Mouse (Mus musculus): ENCODE measurements around the gene Cd47. TPM values are rescaled to one million over a fixed set of nuclear protein-coding genes. Genes with fewer than 3 reads are reported as not detected.

The Cd47 gene
- polyA plus RNA-seq, 1 experiment from 2014 or later, result 63.8 TPM

DNA sequence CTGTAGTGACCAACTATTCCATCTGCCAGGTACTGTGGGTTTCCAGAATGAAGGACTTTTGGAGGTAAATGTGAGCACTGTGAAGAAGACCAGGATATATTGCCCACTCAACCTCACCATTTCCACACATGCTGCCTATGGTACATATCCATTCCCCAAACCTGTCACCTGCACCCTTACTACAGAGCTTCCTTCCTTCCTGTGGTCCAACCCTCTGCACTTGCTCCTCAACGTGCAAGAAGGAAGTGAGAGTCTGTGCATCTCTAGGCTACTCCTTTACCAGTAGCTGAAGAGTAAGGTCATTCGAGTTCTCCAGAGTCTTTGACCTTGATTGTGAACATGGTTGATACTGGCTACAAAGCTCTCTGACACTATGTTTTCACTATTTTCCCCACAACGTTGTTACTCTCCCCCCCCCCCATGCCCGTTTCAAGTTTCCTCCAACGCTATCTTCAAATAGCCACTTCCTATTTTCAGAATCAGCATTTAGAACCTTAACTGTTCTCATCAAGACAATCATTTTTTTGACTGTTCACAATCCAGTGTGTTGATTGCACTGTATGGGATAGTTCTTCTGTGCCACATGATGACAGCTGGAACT, 18.7 kb upstream of the Cd47 start:
- Histone ChIP-seq H3K36me3 (ENCODE audit: control insufficient read depth, insufficient read depth, low read length) (no peaks in the 10 kb centered on the region), H3K27me3 (ENCODE audit: control insufficient read depth, insufficient read depth, low read length) (no peaks in the 10 kb centered on the region), H3K4me3 (ENCODE audit: low read depth, low read length) (no peak overlapping the region), H3K9me3 (ENCODE audit: control insufficient read depth, low read length) (no peaks in the 10 kb centered on the region), H3K9ac (ENCODE audit: low read length) (no peak overlapping the region), H3K4me1 (ENCODE audit: control insufficient read depth, insufficient read depth, low read length) (no peaks in the 10 kb centered on the region), H3K4me2 (ENCODE audit: low read depth) (no peak overlapping the region), H3K27ac (ENCODE audit: low read depth, low read length) (no peak overlapping the region)
- no peak for DNase-seq (ENCODE audit: low spot score)
- ATAC-seq (ENCODE audit: insufficient read depth, low FRiP score, low TSS enrichment), result no peak
- WGBS, result 90% methylated on average over 5 of the region's 5 CpGs

DNA sequence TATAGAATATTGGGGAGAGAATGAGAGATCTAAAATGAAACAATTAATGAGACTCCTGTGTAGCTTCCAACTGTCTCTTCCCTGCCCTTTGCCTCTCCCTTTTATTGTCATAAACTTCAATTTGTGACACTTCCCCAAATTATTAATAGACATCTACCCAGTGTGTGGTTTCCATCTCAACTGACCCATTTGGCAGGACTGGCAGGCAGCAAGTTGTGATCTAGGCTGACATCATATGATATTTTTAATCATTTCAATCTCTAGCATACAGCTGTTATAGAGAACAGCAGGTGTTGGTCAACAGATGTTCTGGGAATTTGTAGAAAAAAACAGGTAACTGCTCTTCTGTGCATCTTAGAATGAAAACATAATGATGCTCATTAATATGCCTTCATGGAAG, 17.0 kb upstream of the Cd47 start:
- Histone ChIP-seq H3K36me3 (ENCODE audit: control insufficient read depth, insufficient read depth, low read length) (no peaks in the 10 kb centered on the region), H3K4me1 (ENCODE audit: control insufficient read depth, insufficient read depth, low read length) (no peaks in the 10 kb centered on the region)
- no peak for ATAC-seq (ENCODE audit: insufficient read depth, low FRiP score, low TSS enrichment)

DNA sequence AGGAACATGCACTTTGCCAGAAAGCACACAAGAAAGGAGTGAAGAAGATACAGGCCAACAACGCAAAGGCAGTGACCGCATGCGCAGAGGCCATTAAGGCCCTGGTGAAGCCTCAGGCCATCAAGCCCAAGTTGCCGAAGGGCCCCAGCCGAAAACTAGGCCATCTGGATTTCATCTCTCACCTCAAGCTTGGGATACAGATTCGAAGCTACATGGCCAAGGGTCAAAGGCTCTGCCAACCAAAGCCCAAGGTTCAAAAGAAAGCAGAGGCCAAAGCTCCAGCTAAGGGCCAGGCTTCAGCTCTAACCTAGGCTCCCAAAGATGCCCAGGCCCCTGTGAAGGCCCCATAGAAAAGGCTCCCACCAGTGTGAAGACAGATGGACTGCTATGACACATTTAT, 14.2 kb upstream of the Cd47 start:
- 90% methylated on average over 6 of the region's 6 CpGs for WGBS
- Histone ChIP-seq H3K27ac (ENCODE audit: low read depth, low read length) (no peak overlapping the region), H3K9me3 (ENCODE audit: control insufficient read depth, low read length) (no peaks in the 10 kb centered on the region), H3K4me2 (ENCODE audit: low read depth) (no peak overlapping the region), H3K36me3 (ENCODE audit: control insufficient read depth, insufficient read depth, low read length) (no peaks in the 10 kb centered on the region), H3K9ac (ENCODE audit: low read length) (no peak overlapping the region), H3K27me3 (ENCODE audit: control insufficient read depth, insufficient read depth, low read length) (no peaks in the 10 kb centered on the region), H3K4me3 (ENCODE audit: low read depth, low read length) (no peak overlapping the region), H3K4me1 (ENCODE audit: control insufficient read depth, insufficient read depth, low read length) (no peaks in the 10 kb centered on the region)
- DNase-seq (ENCODE audit: low spot score) (no peak), ATAC-seq (ENCODE audit: insufficient read depth, low FRiP score, low TSS enrichment) (no peak)

More for the DNA sequence above, 17.0 kb upstream of the Cd47 start:
- H3K9me3 ChIP-seq (ENCODE audit: control insufficient read depth, low read length), result no peaks in the 10 kb centered on the region
- H3K27ac ChIP-seq (ENCODE audit: low read depth, low read length), result no peak overlapping the region
- H3K4me3 ChIP-seq (ENCODE audit: low read depth, low read length), result no peak overlapping the region
- H3K27me3 ChIP-seq (ENCODE audit: control insufficient read depth, insufficient read depth, low read length), result no peaks in the 10 kb centered on the region
- no peak for DNase-seq (ENCODE audit: low spot score)
- H3K4me2 ChIP-seq (ENCODE audit: low read depth), result no peak overlapping the region
- no peak overlapping the region for H3K9ac ChIP-seq (ENCODE audit: low read length)

DNA sequence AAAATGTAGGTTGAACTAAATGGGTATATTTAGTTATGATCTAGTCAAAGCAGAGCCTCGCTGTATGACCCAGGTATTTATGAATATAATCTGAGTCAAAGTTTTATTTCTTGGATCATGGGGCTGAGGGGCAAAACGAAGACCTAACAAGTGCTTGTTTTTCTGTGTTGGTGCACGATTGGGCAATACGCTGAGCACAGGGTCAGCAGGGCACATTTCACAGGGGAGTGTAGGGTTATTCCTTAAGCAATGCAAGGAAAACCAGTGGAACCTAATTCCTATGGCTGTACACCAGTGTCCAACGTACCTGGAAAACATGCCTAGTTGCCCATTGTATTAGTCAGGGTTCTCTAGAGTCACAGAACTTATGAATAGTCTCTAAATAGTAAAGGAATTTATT, 12.6 kb upstream of the Cd47 start:
- H3K4me2 ChIP-seq (ENCODE audit: low read depth), result no peak overlapping the region
- no peaks in the 10 kb centered on the region for H3K9me3 ChIP-seq (ENCODE audit: control insufficient read depth, low read length)
- no peak overlapping the region for H3K27ac ChIP-seq (ENCODE audit: low read depth, low read length)
- H3K4me3 ChIP-seq (ENCODE audit: low read depth, low read length), result no peak overlapping the region
- H3K27me3 ChIP-seq (ENCODE audit: control insufficient read depth, insufficient read depth, low read length), result no peaks in the 10 kb centered on the region
- WGBS, result 89% methylated on average over 5 of the region's 5 CpGs
- ATAC-seq (ENCODE audit: insufficient read depth, low FRiP score, low TSS enrichment) (no peak), DNase-seq (ENCODE audit: low spot score) (no peak)
- H3K36me3 ChIP-seq (ENCODE audit: control insufficient read depth, insufficient read depth, low read length), result no peaks in the 10 kb centered on the region
- H3K9ac ChIP-seq (ENCODE audit: low read length), result no peak overlapping the region
- H3K4me1 ChIP-seq (ENCODE audit: control insufficient read depth, insufficient read depth, low read length), result no peaks in the 10 kb centered on the region

DNA sequence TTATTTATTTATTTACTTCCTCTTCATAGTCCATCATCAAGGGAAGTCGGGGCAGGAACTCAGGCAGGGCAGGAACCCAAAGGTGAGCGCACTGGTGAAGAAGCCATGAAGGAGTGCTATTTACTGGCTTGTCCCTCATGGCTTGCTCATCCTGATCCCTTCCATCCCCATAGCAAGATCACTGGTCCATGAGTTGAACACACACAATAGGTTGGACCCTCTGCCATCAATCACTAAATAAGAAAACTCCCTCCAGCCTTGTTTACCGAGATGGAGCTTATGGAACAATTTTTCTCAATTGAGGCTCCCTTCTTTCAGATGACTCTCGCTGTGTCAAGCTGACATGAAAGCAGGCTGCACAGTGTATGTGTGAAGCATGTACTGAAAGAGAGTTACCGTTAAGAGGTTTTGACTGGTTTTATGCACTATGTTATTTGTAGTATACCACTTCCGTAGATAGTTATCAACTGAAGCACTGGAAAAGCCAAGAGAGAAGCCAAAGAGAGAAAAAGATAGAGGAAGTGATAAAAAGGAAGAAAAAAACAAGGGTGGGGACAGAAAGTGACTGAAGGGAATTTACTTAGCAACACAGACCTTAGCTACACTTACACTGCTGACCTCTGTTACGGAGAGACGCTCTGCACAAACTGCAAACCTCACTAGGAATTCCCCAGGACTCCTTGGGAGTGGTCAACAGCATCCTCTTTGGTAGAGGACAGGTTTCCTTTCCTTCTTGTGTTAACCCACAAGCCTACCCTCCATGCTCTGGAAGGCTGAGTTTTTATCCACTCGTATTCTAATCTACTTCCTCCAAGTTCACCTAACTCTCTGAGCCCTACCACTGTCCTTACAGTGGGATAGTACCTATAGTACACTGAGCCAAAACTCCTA, 9.5 kb upstream of the Cd47 start:
- no peak overlapping the region for H3K27ac ChIP-seq (ENCODE audit: low read depth, low read length)
- 93% methylated on average over 9 of the region's 9 CpGs for WGBS

DNA sequence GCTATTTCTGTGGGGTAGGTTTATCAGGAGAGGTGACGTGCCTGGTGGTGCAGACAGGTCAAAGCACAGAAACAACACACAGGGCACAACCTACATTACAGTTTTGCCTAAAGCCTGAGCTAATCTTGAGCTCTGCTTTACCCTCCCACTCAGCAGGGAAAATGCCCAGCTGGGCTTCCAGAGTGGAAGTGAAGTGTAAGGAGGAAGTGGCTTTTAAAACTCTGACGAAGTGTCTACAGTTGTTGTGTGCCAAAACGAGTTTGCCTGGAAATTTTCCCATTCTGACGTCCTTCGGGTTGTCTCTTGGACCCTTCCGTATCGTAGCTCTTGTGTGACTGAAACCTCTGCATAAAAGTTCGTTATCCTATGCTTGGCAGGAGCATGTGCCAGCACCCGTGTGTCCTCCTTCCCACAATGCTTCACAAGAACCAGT, 7.9 kb upstream of the Cd47 start:
- H3K4me2 ChIP-seq (ENCODE audit: low read depth), result no peak overlapping the region
- ATAC-seq (ENCODE audit: insufficient read depth, low FRiP score, low TSS enrichment) (no peak), DNase-seq (ENCODE audit: low spot score) (no peak)
- no peak overlapping the region for H3K27ac ChIP-seq (ENCODE audit: low read depth, low read length)
- no peaks in the 10 kb centered on the region for H3K4me1 ChIP-seq (ENCODE audit: control insufficient read depth, insufficient read depth, low read length)
- H3K9ac ChIP-seq (ENCODE audit: low read length), result no peak overlapping the region
- WGBS, result 84% methylated on average over 9 of the region's 9 CpGs
- H3K27me3 ChIP-seq (ENCODE audit: control insufficient read depth, insufficient read depth, low read length), result no peaks in the 10 kb centered on the region
- no peaks in the 10 kb centered on the region for H3K9me3 ChIP-seq (ENCODE audit: control insufficient read depth, low read length)
- H3K4me3 ChIP-seq (ENCODE audit: low read depth, low read length), result no peak overlapping the region
- no peaks in the 10 kb centered on the region for H3K36me3 ChIP-seq (ENCODE audit: control insufficient read depth, insufficient read depth, low read length)

More for the DNA sequence above, 9.5 kb upstream of the Cd47 start:
- H3K4me1 ChIP-seq (ENCODE audit: control insufficient read depth, insufficient read depth, low read length), result no peaks in the 10 kb centered on the region
- no peak overlapping the region for H3K9ac ChIP-seq (ENCODE audit: low read length)
- H3K27me3 ChIP-seq (ENCODE audit: control insufficient read depth, insufficient read depth, low read length), result no peaks in the 10 kb centered on the region
- DNase-seq (ENCODE audit: low spot score), result no peak
- H3K4me3 ChIP-seq (ENCODE audit: low read depth, low read length), result no peak overlapping the region
- H3K36me3 ChIP-seq (ENCODE audit: control insufficient read depth, insufficient read depth, low read length), result no peaks in the 10 kb centered on the region
- H3K4me2 ChIP-seq (ENCODE audit: low read depth), result no peak overlapping the region
- ATAC-seq (ENCODE audit: insufficient read depth, low FRiP score, low TSS enrichment), result no peak
- H3K9me3 ChIP-seq (ENCODE audit: control insufficient read depth, low read length), result no peaks in the 10 kb centered on the region

DNA sequence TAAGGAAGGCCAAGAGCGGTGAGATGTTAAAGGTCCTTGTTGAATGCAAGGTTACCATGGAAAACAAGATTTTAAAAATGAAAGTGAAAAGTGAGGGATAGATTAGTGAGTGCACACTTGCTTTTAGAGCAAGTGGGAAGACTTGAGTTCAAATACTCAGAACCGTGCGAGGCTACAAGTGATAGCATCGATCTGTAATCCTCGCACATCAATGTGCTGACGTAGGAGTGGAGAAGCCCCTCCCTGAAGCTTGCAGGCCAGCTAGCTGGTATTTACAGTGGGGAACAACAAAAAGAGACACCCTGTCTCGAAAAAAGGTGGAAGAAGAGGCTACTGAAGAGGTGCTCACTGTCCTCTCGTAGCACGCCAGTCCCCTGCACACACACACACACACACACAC, 6.7 kb upstream of the Cd47 start:
- DNase-seq (ENCODE audit: low spot score), result no peak
- no peaks in the 10 kb centered on the region for H3K4me1 ChIP-seq (ENCODE audit: control insufficient read depth, insufficient read depth, low read length)
- H3K9me3 ChIP-seq (ENCODE audit: control insufficient read depth, low read length), result no peaks in the 10 kb centered on the region
- no peak for ATAC-seq (ENCODE audit: insufficient read depth, low FRiP score, low TSS enrichment)
- 93% methylated on average over 9 of the region's 9 CpGs for WGBS
- no peaks in the 10 kb centered on the region for H3K36me3 ChIP-seq (ENCODE audit: control insufficient read depth, insufficient read depth, low read length)
- H3K4me3 ChIP-seq (ENCODE audit: low read depth, low read length), result no peak overlapping the region
- no peaks in the 10 kb centered on the region for H3K27me3 ChIP-seq (ENCODE audit: control insufficient read depth, insufficient read depth, low read length)
- H3K4me2 ChIP-seq (ENCODE audit: low read depth), result no peak overlapping the region
- no peak overlapping the region for H3K27ac ChIP-seq (ENCODE audit: low read depth, low read length)
- H3K9ac ChIP-seq (ENCODE audit: low read length), result no peak overlapping the region

DNA sequence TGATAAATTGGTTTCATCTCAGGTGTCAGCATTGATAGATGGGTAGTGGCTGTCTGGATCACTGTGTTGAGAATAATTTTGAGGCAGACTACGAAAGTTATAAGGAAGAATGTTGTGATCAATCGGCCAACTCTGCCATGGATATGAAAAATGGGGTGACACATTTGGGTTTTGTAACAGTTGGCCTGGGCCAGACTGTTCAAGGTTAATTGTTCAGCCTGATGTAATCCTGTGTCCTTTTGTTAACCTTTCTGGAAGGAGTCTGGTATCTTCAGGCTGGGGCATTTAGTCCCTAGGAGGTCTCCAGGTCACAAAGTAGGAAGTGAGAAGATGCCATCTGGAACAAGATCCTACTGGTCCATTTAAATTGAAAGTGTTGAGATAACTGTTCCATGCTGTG, 4.1 kb upstream of the Cd47 start:
- Histone ChIP-seq H3K4me3 (ENCODE audit: low read depth, low read length) (no peak overlapping the region), H3K4me1 (ENCODE audit: control insufficient read depth, insufficient read depth, low read length) (no peaks in the 10 kb centered on the region), H3K4me2 (ENCODE audit: low read depth) (no peak overlapping the region), H3K27me3 (ENCODE audit: control insufficient read depth, insufficient read depth, low read length) (no peaks in the 10 kb centered on the region), H3K27ac (ENCODE audit: low read depth, low read length) (no peak overlapping the region), H3K9me3 (ENCODE audit: control insufficient read depth, low read length) (no peaks in the 10 kb centered on the region), H3K36me3 (ENCODE audit: control insufficient read depth, insufficient read depth, low read length) (no peaks in the 10 kb centered on the region), H3K9ac (ENCODE audit: low read length) (no peak overlapping the region)
- WGBS, result 83% methylated on average over 2 of the region's 2 CpGs
- DNase-seq (ENCODE audit: low spot score) (no peak), ATAC-seq (ENCODE audit: insufficient read depth, low FRiP score, low TSS enrichment) (no peak)

DNA sequence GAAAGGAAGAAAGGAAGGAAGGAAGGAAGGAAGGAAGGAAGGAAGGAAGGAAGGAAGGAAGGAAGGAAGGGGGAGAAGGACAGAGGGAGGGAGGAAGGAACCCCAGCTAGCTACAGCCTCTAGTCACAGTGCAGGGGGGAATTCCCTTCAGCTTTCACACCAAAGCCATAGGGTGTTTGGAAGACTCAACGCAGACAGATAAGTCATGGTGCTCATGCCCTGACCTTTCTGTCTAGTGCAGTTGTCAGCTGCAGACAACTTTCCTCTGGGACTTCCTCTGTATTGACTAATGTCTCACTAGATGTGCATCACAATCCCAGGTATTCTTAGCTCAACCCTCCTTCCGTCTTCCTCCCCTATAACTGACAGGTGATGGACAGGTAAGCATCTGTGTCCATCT, 3.4 kb upstream of the Cd47 start:
- H3K4me1 ChIP-seq (ENCODE audit: control insufficient read depth, insufficient read depth, low read length), result no peaks in the 10 kb centered on the region
- no peak for ATAC-seq (ENCODE audit: insufficient read depth, low FRiP score, low TSS enrichment)

More for the DNA sequence above, 3.4 kb upstream of the Cd47 start:
- no peaks in the 10 kb centered on the region for H3K36me3 ChIP-seq (ENCODE audit: control insufficient read depth, insufficient read depth, low read length)
- H3K9ac ChIP-seq (ENCODE audit: low read length), result no peak overlapping the region
- no peak overlapping the region for H3K4me2 ChIP-seq (ENCODE audit: low read depth)
- H3K27me3 ChIP-seq (ENCODE audit: control insufficient read depth, insufficient read depth, low read length), result no peaks in the 10 kb centered on the region
- no peak for DNase-seq (ENCODE audit: low spot score)
- 93% methylated on average over 2 of the region's 2 CpGs for WGBS
- no peak overlapping the region for H3K4me3 ChIP-seq (ENCODE audit: low read depth, low read length)
- no peak overlapping the region for H3K27ac ChIP-seq (ENCODE audit: low read depth, low read length)
- H3K9me3 ChIP-seq (ENCODE audit: control insufficient read depth, low read length), result no peaks in the 10 kb centered on the region
